Mouse (Mus musculus) forebrain, embryonic 11.5 days (tissue): ENCODE measurements around the gene Ssrp1. TPM values are rescaled to one million over a fixed set of nuclear protein-coding genes. Genes with fewer than 3 reads are reported as not detected.

Source experiments
- ATAC-seq: fragments of 200-750 bp; cut with Nextera tagmentation; replicated peaks from 2 replicates; pipeline ENCODE4 v1.8.0; 2017; ENCODE audit warnings: moderate TSS enrichment; ENCODE audit not compliant: low FRiP score
- DNase-seq: peaks from one replicate; pipeline ENCODE4 v3.0.0-alpha.2; 2017; ENCODE audit warnings: low spot score
- H3K27ac ChIP-seq: fragments of 300-500 bp; sonication (generic); 2 replicates; pipeline ENCODE4 v1.5.1; 2014; ENCODE audit warnings: low read depth, low read length
- H3K27me3 ChIP-seq: fragments of 300-500 bp; sonication (generic); 2 replicates; pipeline ENCODE4 v1.6.1; 2014; ENCODE audit warnings: mild to moderate bottlenecking, low read length, mixed read lengths; ENCODE audit not compliant: control insufficient read depth, insufficient read depth
- H3K36me3 ChIP-seq: fragments of 300-500 bp; sonication (generic); 2 replicates; pipeline ENCODE4 v1.6.1; 2014; ENCODE audit warnings: mild to moderate bottlenecking, low read length, moderate library complexity, mixed read lengths; ENCODE audit not compliant: control insufficient read depth, insufficient read depth
- H3K4me1 ChIP-seq: fragments of 300-500 bp; sonication (generic); replicated peaks from 2 replicates; pipeline ENCODE4 v1.6.1; 2014; ENCODE audit warnings: low read length, mixed read lengths; ENCODE audit not compliant: control insufficient read depth, insufficient read depth
- H3K4me2 ChIP-seq: fragments of 300-500 bp; sonication (generic); 2 replicates; pipeline ENCODE4 v1.6.1; 2014; ENCODE audit warnings: low read depth, mild to moderate bottlenecking, low read length, moderate library complexity, mixed read lengths; ENCODE audit not compliant: severe bottlenecking
- H3K4me3 ChIP-seq: fragments of 300-500 bp; sonication (generic); 2 replicates; pipeline ENCODE4 v1.5.1; 2014; ENCODE audit warnings: low read depth, low read length
- H3K9ac ChIP-seq: fragments of 300-500 bp; sonication (generic); 2 replicates; pipeline ENCODE4 v1.6.1; 2014; ENCODE audit warnings: low read length
- H3K9me3 ChIP-seq: fragments of 300-500 bp; sonication (generic); 2 replicates; pipeline ENCODE4 v1.6.1; 2016; ENCODE audit warnings: low read length, mixed read lengths; ENCODE audit not compliant: control insufficient read depth
- WGBS: fragments of 180-500 bp; shearing (Covaris S2); extraction: QIAGEN DNeasy Blood & Tissue Kit; methylation state at CpG from one replicate; pipeline ENCODE4 v1.1.7; 2014; 5-methylcytosine and 5-hydroxymethylcytosine counted together
- polyA plus RNA-seq: library from polyadenylated mRNA; unstranded; fragments of >200 nt; fragmentation: Nextera tagmentation; extraction: Ambion mirVana; gene quantifications from 2 replicates; pipeline ENCODE4 v1.2.1, GENCODE M21; 2014

The Ssrp1 gene
- polyA plus RNA-seq, 1 experiment from 2014 or later, result 375 TPM

- no peak overlapping the region for H3K27ac ChIP-seq
- no peak overlapping the region for H3K4me2 ChIP-seq
- H3K4me1 ChIP-seq, result no peaks in the 10 kb centered on the region
- H3K9me3 ChIP-seq, result no peaks in the 10 kb centered on the region
- DNase-seq (no peak), ATAC-seq (no peak)
- H3K9ac ChIP-seq, result no peak overlapping the region
- H3K36me3 ChIP-seq, result no peaks in the 10 kb centered on the region
- 92% methylated on average over 5 of the region's 5 CpGs for WGBS
- no peak overlapping the region for H3K4me3 ChIP-seq
- no peaks in the 10 kb centered on the region for H3K27me3 ChIP-seq
These were observed 36.7 kb downstream of the Ssrp1 start for GRCm38 (mm10) chr2:85073751-85074150.

- no peaks in the 10 kb centered on the region for H3K4me1 ChIP-seq
- no peaks in the 10 kb centered on the region for H3K9me3 ChIP-seq
- H3K9ac ChIP-seq, result no peak overlapping the region
- WGBS, result 52% methylated on average over 11 of the region's 11 CpGs
- 0 out of 2 replicates have a peak, but pooled peaks have one; percentile 33 for ATAC-seq
- H3K4me2 ChIP-seq, result no peak overlapping the region
- H3K27ac ChIP-seq, result no peak overlapping the region
- no peak for DNase-seq
- no peaks in the 10 kb centered on the region for H3K36me3 ChIP-seq
- H3K27me3 ChIP-seq, result no peaks in the 10 kb centered on the region
- no peak overlapping the region for H3K4me3 ChIP-seq
These were observed 51.9 kb downstream of the Ssrp1 start for GRCm38 (mm10) chr2:85088716-85089646.

DNA sequence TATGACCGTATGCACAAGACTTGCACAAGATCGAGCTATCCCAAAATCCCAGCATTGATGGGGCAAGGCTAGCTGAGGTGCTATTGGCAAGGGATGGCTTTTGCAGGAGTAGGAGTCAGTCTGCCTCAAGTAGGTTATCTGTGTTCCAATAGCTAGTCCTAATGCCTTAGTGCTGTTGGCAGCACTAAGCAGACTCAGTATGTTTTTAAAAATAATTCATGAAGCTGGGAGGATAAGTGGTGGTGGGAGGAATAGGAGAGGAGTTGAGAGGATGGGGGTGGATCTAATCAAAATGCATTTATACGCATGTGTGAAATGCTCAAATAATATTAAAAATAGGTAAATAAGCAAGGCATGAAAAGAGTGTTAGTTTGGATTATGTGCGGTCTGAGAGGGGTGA is 54.3 kb downstream of the Ssrp1 start:
- DNase-seq, result no peak
- H3K4me3 ChIP-seq, result no peak overlapping the region
- H3K27me3 ChIP-seq, result no peaks in the 10 kb centered on the region
- H3K9ac ChIP-seq, result no peak overlapping the region
- no peak overlapping the region for H3K27ac ChIP-seq
- H3K36me3 ChIP-seq, result no peaks in the 10 kb centered on the region
- ATAC-seq, result no peak
- no peaks in the 10 kb centered on the region for H3K4me1 ChIP-seq
- H3K9me3 ChIP-seq, result no peaks in the 10 kb centered on the region
- WGBS, result 97% methylated on average over 4 of the region's 4 CpGs
- no peak overlapping the region for H3K4me2 ChIP-seq

DNA sequence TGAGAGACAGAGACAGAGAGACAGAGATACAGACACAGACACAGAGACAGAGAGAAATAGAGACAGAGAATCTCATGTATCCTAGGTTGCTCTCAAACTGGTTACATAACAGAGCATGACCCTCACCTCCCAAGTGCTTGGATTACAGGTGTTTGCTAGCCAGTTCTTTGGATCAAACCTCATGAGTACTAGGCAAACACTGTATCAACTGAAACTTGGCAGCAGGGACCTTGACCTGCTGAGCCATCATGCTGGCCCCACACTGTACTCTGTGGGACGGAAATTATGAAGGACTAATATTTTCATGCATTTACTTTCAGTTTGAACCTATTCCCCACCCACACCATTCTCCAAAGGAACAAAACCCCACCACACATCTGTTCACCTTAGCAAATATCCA is 56.3 kb downstream of the Ssrp1 start:
- no peak for ATAC-seq
- no peak overlapping the region for H3K4me2 ChIP-seq
- H3K9ac ChIP-seq, result no peak overlapping the region
- no peaks in the 10 kb centered on the region for H3K36me3 ChIP-seq
- H3K27ac ChIP-seq, result no peak overlapping the region
- no peaks in the 10 kb centered on the region for H3K4me1 ChIP-seq
- no peak for DNase-seq
- WGBS, result 94% methylated on average over 1 of the region's 1 CpGs
- no peaks in the 10 kb centered on the region for H3K9me3 ChIP-seq
- no peaks in the 10 kb centered on the region for H3K27me3 ChIP-seq
- no peak overlapping the region for H3K4me3 ChIP-seq

DNA sequence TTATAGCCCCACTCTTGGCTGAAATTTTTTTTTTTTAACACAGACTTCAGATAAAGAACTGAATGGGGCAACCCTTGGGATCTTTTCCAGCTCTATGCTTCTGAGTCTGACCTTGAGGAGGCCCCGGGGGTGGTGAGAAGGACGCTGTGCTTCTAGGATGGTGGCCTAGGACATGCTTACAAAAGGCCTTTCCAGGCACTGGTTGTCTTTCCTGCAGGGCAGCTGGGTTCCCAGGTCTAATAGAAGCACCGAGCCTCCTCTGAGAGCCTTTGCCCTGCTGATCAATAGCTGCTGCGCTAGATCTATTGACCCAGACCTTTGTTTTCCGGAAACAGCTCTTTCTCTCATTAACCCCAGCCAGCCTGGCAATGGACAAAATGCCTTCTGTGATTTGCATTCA is 58.9 kb downstream of the Ssrp1 start:
- ATAC-seq, result 0 out of 2 replicates have a peak, but pooled peaks have one; percentile 21
- 35% methylated on average over 5 of the region's 5 CpGs for WGBS

More for the DNA sequence above, 58.9 kb downstream of the Ssrp1 start:
- H3K27me3 ChIP-seq, result no peaks in the 10 kb centered on the region
- no peaks in the 10 kb centered on the region for H3K36me3 ChIP-seq
- no peaks in the 10 kb centered on the region for H3K9me3 ChIP-seq
- H3K27ac ChIP-seq, result no peak overlapping the region
- no peak overlapping the region for H3K4me3 ChIP-seq
- H3K9ac ChIP-seq, result no peak overlapping the region
- no peak for DNase-seq
- H3K4me2 ChIP-seq, result no peak overlapping the region
- H3K4me1 ChIP-seq, result no peaks in the 10 kb centered on the region

Other genes starting within 250 kb of the Ssrp1 start
- gene Ube2l6, start 238.4 kb upstream of the Ssrp1 start, polyA plus RNA-seq, result 36.6 and 38.4 TPM in 2 replicates
- not detected in 2 replicates for gene Smtnl1, start 214.6 kb upstream of the Ssrp1 start, polyA plus RNA-seq
- 43.0 and 43.4 TPM in 2 replicates for gene Timm10, start 210.2 kb upstream of the Ssrp1 start, polyA plus RNA-seq
- 22.0 and 27.5 TPM in 2 replicates for gene Slc43a1, start 198.4 kb upstream of the Ssrp1 start, polyA plus RNA-seq
- gene Rtn4rl2, start 150.5 kb upstream of the Ssrp1 start, polyA plus RNA-seq, result 5.2 and 6.5 TPM in 2 replicates
- 18.0 and 18.2 TPM in 2 replicates for gene Slc43a3, start 100.7 kb upstream of the Ssrp1 start, polyA plus RNA-seq
- gene Prg2, start 56.8 kb upstream of the Ssrp1 start, polyA plus RNA-seq, result not detected in 2 replicates
- gene Prg3, start 49.0 kb upstream of the Ssrp1 start, polyA plus RNA-seq, result not detected in 2 replicates
- 1.6 and 1.9 TPM in 2 replicates for gene P2rx3, start 228 bp downstream of the Ssrp1 start, polyA plus RNA-seq
- 10.0 and 10.2 TPM in 2 replicates for gene Tnks1bp1, start 10.8 kb downstream of the Ssrp1 start, polyA plus RNA-seq
- gene Aplnr, start 99.0 kb downstream of the Ssrp1 start, polyA plus RNA-seq, result 30.0 and 34.1 TPM in 2 replicates
- gene Lrrc55, start 160.0 kb downstream of the Ssrp1 start, polyA plus RNA-seq, result 0.81 and 0.87 TPM in 2 replicates